Mouse (Mus musculus): ENCODE measurements around the gene Mcl1. TPM values are rescaled to one million over a fixed set of nuclear protein-coding genes. Genes with fewer than 3 reads are reported as not detected.
"Not testable (repeated sequence)": the region's sequence is repeated elsewhere in the genome, so short reads cannot be mapped to it uniquely, and the experiment has no call there.

Mcl1 gene
- 66.8 and 69.9 TPM in 2 replicates for polyA plus RNA-seq (2014; fragmentation: Nextera tagmentation; extraction: Ambion mirVana)

DNA sequence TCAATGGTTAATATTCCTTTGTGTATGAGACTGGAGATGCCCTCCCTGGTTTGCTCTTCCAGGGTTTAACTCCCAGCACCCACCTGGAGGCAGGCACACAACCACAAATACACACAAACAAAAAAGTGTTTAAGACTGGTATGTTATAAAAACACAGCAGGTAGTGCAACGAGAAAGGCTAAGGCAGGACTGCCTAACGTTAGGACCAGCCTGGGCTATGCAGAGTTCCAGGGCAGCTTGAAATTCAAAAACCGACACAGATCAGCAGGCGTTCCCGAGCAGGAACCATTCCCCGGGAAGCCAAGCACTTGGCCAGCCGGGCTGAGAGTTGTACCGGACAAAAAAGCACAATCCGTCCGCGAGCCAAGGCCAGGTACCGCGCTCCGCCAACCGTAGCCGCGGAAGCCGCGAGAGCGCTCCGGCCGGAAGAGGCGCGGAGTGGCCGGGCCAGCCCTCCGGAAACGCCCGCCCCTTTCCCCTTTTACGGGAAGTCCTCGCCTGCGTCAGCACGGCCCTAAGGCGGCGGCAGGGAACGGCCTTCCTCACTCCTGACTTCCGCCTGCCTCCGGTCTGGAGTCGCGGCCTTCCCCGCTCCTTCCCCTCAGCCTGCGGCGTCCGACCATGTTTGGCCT is at the start of gene Mcl1:
TSS of gene Mcl1 (plus strand) at position 553 of the 632 bp plus-strand sequence.
- Histone ChIP-seq H3K27ac (ENCODE audit: low read depth, low read length) (peak within 1 kb of the TSS; percentile 97), H3K4me2 (ENCODE audit: low read depth, low read length, severe bottlenecking) (peak within 1 kb of the TSS; percentile 64), H3K36me3 (ENCODE audit: control insufficient read depth, insufficient read depth, low read length) (peaks cover 10% of the 10 kb centered on the region), H3K9me3 (ENCODE audit: control insufficient read depth, low read length) (no peaks in the 10 kb centered on the region), H3K27me3 (ENCODE audit: control insufficient read depth, insufficient read depth, low read length) (no peaks in the 10 kb centered on the region), H3K4me3 (ENCODE audit: low read depth, low read length) (peak within 1 kb of the TSS; percentile 99), H3K4me1 (replicated peaks; ENCODE audit: control insufficient read depth, insufficient read depth, low read length) (peaks cover 11% of the 10 kb centered on the region), H3K9ac (ENCODE audit: low read length) (peak within 1 kb of the TSS; percentile 99)
- peak; percentile 97 for ATAC-seq (replicated peaks; ENCODE audit: low FRiP score)
- peak; percentile 97 for DNase-seq (ENCODE audit: low spot score)
- WGBS, result 1% methylated on average over 43 of the region's 43 CpGs

DNA sequence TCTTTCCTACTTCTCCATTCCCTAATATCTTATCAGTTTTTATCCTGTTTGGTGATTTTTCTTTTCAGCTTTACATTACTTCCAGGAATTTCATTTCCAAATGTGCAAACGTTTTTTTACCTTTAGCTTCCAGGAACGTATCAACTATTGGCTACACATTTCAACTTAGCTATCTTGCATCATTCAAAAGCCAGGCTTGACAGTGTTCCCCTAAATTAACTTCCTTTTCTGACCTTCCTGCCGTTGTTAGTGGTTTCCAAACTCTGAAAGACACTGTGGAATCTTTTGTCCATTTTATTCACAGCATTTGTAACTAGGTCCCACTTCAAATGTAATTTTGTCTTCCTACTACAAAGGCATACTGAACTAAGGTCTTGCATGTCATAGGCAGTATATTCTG is 49.4 kb upstream of the Mcl1 start:
- Histone ChIP-seq H3K4me2 (ENCODE audit: low read depth, low read length, severe bottlenecking) (no peak overlapping the region), H3K4me3 (ENCODE audit: low read depth, low read length) (no peak overlapping the region), H3K36me3 (ENCODE audit: control insufficient read depth, insufficient read depth, low read length) (peaks cover 3% of the 10 kb centered on the region; the same call in 1 of the 2 replicates), H3K27ac (ENCODE audit: low read depth, low read length) (no peak overlapping the region), H3K4me1 (replicated peaks; ENCODE audit: control insufficient read depth, insufficient read depth, low read length) (no peaks in the 10 kb centered on the region), H3K9ac (ENCODE audit: low read length) (no peak overlapping the region), H3K27me3 (ENCODE audit: control insufficient read depth, insufficient read depth, low read length) (no peaks in the 10 kb centered on the region), H3K9me3 (ENCODE audit: control insufficient read depth, low read length) (no peaks in the 10 kb centered on the region)
- WGBS, result 78% methylated on average over 3 of the region's 3 CpGs
- DNase-seq (ENCODE audit: low spot score) (no peak), ATAC-seq (replicated peaks; ENCODE audit: low FRiP score) (no peak)

DNA sequence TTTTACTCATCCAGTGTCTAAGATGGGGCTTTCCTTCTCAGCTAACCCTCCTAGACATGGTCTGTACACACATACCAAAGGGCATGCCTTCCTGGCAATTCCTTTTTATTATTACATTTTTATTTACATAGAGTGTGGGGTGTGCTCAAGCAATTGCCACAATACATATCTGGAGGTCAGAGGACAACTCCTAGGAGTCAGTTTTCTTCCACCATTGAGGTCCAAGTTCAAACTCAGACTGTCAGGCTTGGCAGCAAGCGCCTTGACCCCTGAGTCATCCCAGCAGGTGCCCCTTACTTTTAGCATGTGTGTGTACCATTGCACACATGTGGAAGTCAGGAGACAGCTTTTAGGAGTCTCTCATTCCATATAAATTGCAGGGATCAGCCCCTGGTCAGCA is 44.6 kb upstream of the Mcl1 start:
- DNase-seq (ENCODE audit: low spot score), result no peak

DNA sequence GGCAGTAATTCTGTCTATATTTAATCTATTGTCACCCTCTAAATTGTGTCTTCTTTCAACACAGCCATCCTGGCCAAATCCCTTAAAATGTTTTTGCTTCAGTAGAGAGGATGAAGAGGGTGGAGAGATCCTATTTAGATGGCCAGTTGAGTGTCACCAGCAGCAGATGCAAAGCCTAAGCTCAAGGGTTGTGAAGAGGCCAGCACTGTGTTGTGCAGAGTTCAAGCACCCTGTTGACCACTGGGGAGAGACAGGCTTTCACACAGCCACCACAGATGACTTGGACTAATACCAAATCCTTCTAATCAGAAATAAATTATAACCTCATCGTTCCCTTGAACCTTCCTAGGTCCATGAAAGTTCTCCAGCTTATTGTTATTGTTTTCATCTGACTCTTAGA is 40.1 kb upstream of the Mcl1 start:
- Histone ChIP-seq H3K27ac (ENCODE audit: low read depth, low read length) (no peak overlapping the region), H3K9ac (ENCODE audit: low read length) (no peak overlapping the region), H3K36me3 (ENCODE audit: control insufficient read depth, insufficient read depth, low read length) (no peaks in the 10 kb centered on the region; the same call in 1 of the 2 replicates), H3K27me3 (ENCODE audit: control insufficient read depth, insufficient read depth, low read length) (no peaks in the 10 kb centered on the region), H3K4me1 (replicated peaks; ENCODE audit: control insufficient read depth, insufficient read depth, low read length) (no peaks in the 10 kb centered on the region), H3K4me3 (ENCODE audit: low read depth, low read length) (no peak overlapping the region), H3K4me2 (ENCODE audit: low read depth, low read length, severe bottlenecking) (no peak overlapping the region), H3K9me3 (ENCODE audit: control insufficient read depth, low read length) (no peaks in the 10 kb centered on the region)
- DNase-seq (ENCODE audit: low spot score), result no peak
- ATAC-seq (replicated peaks; ENCODE audit: low FRiP score), result no peak
- WGBS, result 86% methylated on average over 1 of the region's 1 CpGs

More for the DNA sequence above, 44.6 kb upstream of the Mcl1 start:
- H3K36me3 ChIP-seq (ENCODE audit: control insufficient read depth, insufficient read depth, low read length), result no peaks in the 10 kb centered on the region; the same call in 1 of the 2 replicates
- H3K4me2 ChIP-seq (ENCODE audit: low read depth, low read length, severe bottlenecking), result no peak overlapping the region
- no peaks in the 10 kb centered on the region for H3K27me3 ChIP-seq (ENCODE audit: control insufficient read depth, insufficient read depth, low read length)
- H3K9ac ChIP-seq (ENCODE audit: low read length), result no peak overlapping the region
- H3K9me3 ChIP-seq (ENCODE audit: control insufficient read depth, low read length), result no peaks in the 10 kb centered on the region
- no peaks in the 10 kb centered on the region for H3K4me1 ChIP-seq (replicated peaks; ENCODE audit: control insufficient read depth, insufficient read depth, low read length)
- no peak overlapping the region for H3K4me3 ChIP-seq (ENCODE audit: low read depth, low read length)
- 90% methylated on average over 1 of the region's 1 CpGs for WGBS
- ATAC-seq (replicated peaks; ENCODE audit: low FRiP score), result no peak
- H3K27ac ChIP-seq (ENCODE audit: low read depth, low read length), result no peak overlapping the region

DNA sequence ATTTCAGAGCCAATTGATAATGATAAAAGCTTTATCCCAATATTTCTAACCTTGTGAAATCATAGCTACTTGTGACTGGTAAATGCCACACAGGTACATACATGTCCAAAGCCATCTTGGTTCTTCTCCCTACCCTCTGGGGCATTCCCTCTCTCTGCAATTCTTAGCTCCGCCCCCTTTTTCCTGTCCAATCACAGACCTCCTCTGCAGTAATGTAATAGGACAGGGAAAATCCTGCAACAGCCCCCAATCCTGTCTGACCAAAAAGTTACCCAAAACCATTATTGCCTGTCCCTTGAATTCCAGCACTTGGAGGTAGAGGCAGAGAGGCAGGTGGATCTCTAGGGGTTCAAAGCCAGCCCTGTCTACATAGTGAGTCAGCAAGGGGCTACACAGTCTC is 37.3 kb upstream of the Mcl1 start:
- DNase-seq (ENCODE audit: low spot score) (no peak), ATAC-seq (replicated peaks; ENCODE audit: low FRiP score) (no peak)
- no peak overlapping the region for H3K4me3 ChIP-seq (ENCODE audit: low read depth, low read length)
- no peaks in the 10 kb centered on the region for H3K27me3 ChIP-seq (ENCODE audit: control insufficient read depth, insufficient read depth, low read length)
- no peak overlapping the region for H3K9ac ChIP-seq (ENCODE audit: low read length)
- 86% methylated on average over 1 of the region's 1 CpGs for WGBS
- no peak overlapping the region for H3K27ac ChIP-seq (ENCODE audit: low read depth, low read length)
- no peaks in the 10 kb centered on the region for H3K9me3 ChIP-seq (ENCODE audit: control insufficient read depth, low read length)
- H3K36me3 ChIP-seq (ENCODE audit: control insufficient read depth, insufficient read depth, low read length), result no peaks in the 10 kb centered on the region; the same call in 1 of the 2 replicates
- no peak overlapping the region for H3K4me2 ChIP-seq (ENCODE audit: low read depth, low read length, severe bottlenecking)
- peaks cover 5% of the 10 kb centered on the region; the same call in 1 of the 2 replicates for H3K4me1 ChIP-seq (replicated peaks; ENCODE audit: control insufficient read depth, insufficient read depth, low read length)

DNA sequence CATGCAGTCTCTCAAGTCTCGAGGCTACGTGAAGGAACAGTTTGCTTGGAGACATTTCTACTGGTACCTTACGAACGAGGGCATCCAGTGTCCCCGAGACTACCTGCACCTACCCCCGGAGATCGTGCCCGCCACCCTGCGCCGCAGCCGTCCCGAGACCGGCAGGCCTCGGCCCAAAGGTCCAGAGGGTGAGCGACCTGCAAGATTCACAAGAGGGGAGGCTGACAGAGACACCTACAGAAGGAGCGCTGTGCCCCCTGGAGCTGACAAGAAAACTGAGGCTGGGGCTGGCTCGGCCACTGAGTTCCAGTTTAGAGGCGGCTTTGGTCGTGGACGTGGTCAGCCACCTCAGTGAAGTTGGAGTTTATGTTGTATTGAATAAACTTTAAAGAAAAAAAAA is 36.2 kb upstream of the Mcl1 start:
- 94% methylated on average over 20 of the region's 20 CpGs for WGBS
- not testable (repeated sequence) for H3K4me3 ChIP-seq (ENCODE audit: low read depth, low read length)

DNA sequence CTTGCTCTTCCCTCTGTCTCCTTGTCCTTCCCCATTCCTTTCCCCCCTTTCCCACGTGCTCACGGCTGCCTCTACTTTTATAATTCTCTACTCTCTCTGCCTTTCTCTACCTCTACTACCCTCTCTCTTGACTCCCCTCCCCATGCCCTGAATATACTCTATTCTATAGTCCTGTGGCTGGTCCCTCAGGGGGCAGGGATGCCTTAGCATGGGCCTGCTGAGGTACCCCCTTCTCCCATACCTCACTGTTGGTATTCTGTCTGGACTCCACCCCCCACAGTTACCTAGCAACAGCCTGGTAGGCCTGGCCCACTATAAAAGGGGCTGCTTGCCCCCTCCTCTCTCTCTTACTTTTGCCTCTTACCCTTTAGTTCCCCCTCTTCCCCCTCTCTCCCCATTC is 35.0 kb upstream of the Mcl1 start:
- H3K4me3 ChIP-seq (ENCODE audit: low read depth, low read length), result no peak overlapping the region
- H3K27ac ChIP-seq (ENCODE audit: low read depth, low read length), result no peak overlapping the region
- ATAC-seq (replicated peaks; ENCODE audit: low FRiP score), result no peak
- H3K9me3 ChIP-seq (ENCODE audit: control insufficient read depth, low read length), result no peaks in the 10 kb centered on the region
- H3K4me1 ChIP-seq (replicated peaks; ENCODE audit: control insufficient read depth, insufficient read depth, low read length), result peaks cover 5% of the 10 kb centered on the region; the same call in 1 of the 2 replicates
- H3K27me3 ChIP-seq (ENCODE audit: control insufficient read depth, insufficient read depth, low read length), result no peaks in the 10 kb centered on the region
- no peak overlapping the region for H3K4me2 ChIP-seq (ENCODE audit: low read depth, low read length, severe bottlenecking)
- H3K9ac ChIP-seq (ENCODE audit: low read length), result no peak overlapping the region
- peaks cover 5% of the 10 kb centered on the region; the same call in 1 of the 2 replicates for H3K36me3 ChIP-seq (ENCODE audit: control insufficient read depth, insufficient read depth, low read length)
- DNase-seq (ENCODE audit: low spot score), result no peak
- 51% methylated on average over 2 of the region's 2 CpGs for WGBS

More for the DNA sequence above, 36.2 kb upstream of the Mcl1 start:
- not testable (repeated sequence) for ATAC-seq (replicated peaks; ENCODE audit: low FRiP score); H3K36me3 ChIP-seq (ENCODE audit: control insufficient read depth, insufficient read depth, low read length); H3K9ac ChIP-seq (ENCODE audit: low read length); H3K27ac ChIP-seq (ENCODE audit: low read depth, low read length); H3K4me1 ChIP-seq (replicated peaks; ENCODE audit: control insufficient read depth, insufficient read depth, low read length); H3K9me3 ChIP-seq (ENCODE audit: control insufficient read depth, low read length); DNase-seq (ENCODE audit: low spot score); H3K4me2 ChIP-seq (ENCODE audit: low read depth, low read length, severe bottlenecking); H3K27me3 ChIP-seq (ENCODE audit: control insufficient read depth, insufficient read depth, low read length)

DNA sequence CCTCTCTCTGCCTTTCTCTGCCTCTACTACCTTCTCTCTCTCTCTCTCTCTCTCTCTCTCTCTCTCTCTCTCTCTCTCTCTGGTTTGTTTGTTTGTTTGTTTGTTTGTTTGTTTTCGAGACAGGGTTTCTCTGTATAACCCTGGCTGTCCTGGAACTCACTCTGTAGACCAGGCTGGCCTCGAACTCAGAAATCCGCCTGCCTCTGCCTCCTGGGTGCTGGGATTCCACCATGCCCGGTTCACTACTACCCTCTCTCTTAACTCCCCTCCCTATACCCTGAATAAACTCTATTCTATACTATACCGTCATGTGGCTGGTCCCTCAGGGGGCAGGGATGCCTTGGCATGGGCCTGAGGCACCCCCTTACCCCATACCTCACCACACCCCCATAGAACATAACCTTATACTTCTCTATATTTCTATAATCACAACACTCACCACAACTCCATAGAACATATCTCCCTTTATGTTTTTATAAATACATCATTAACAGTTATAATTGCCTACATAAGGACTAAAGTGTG is 34.5 kb upstream of the Mcl1 start:
- not testable (repeated sequence) for H3K9me3 ChIP-seq (ENCODE audit: control insufficient read depth, low read length); H3K4me1 ChIP-seq (replicated peaks; ENCODE audit: control insufficient read depth, insufficient read depth, low read length); ATAC-seq (replicated peaks; ENCODE audit: low FRiP score); DNase-seq (ENCODE audit: low spot score); H3K36me3 ChIP-seq (ENCODE audit: control insufficient read depth, insufficient read depth, low read length); H3K27me3 ChIP-seq (ENCODE audit: control insufficient read depth, insufficient read depth, low read length)
- Histone ChIP-seq H3K4me2 (ENCODE audit: low read depth, low read length, severe bottlenecking) (peak overlapping the region; percentile 57; the same call in 1 of the 2 replicates), H3K27ac (ENCODE audit: low read depth, low read length) (peak overlapping the region; percentile 51; the same call in 1 of the 2 replicates), H3K4me3 (ENCODE audit: low read depth, low read length) (peak overlapping the region; percentile 60), H3K9ac (ENCODE audit: low read length) (peak overlapping the region; percentile 53; the same call in 1 of the 2 replicates)
- WGBS, result 65% methylated on average over 5 of the region's 5 CpGs
